Mouse (Mus musculus) bone marrow, adult 2 months (tissue): Measurements from ENCODE around the gene Tpt1.

Experiments
- CTCF ChIP-seq: fragments of 200-500 bp; IDR thresholded peaks from 2 replicates; pipeline ENCODE4 v1.5.1; 2011; ENCODE audit warnings: low read length, control low read depth; ENCODE audit not compliant: control insufficient read depth, insufficient read depth
- POLR2A ChIP-seq: fragments of 200-500 bp; IDR thresholded peaks from 2 replicates; pipeline ENCODE4 v1.6.1; 2011; ENCODE audit warnings: low read depth, mild to moderate bottlenecking, control low read depth, low read length, borderline replicate concordance; ENCODE audit not compliant: control insufficient read depth

GRCm38 (mm10) chr14:75866706-75867333 is 21.9 kb downstream of the Tpt1 start:
- TF ChIP-seq CTCF (no peak), POLR2A (no peak)
